Comparison of ENCODE assay signal across 10 mouse cellular contexts in the genomic region with DNA sequence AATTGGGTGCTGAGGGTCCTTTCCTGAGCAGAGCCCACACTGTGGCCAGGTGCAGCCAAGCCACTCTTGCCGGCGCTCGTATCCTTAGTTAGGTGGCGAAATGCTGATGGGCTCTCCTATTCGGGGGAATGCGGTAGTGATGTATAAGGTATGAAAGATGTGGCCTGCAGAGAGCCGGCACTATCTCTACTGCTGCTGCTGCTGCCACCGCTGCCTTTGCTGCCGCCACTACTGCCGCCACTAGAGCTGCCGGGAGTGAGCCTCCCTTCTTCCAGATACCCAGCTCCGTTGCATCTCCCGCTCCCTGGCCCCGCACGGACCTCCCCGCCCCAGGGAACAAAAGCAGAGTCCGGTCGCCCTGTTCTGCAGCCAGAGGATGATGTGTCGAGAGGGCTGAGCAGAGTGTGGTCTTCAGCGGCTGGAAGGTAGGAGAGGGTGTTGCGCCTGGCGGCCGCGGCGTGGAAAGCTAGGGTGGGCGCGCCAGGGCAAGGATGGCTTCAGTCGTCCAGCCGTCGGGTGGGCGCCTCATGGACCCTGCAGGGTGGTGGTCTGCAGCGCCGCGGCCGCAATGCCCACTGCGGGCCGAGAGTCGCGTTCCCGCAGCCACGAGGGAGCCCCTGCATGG. TPM values are rescaled to one million over a fixed set of nuclear protein-coding genes. Genes with fewer than 3 reads are reported as not detected.
DNase-seq lines count a peak whose midpoint lies in the region; ATAC-seq lines count a peak whose summit lies in the region.
"Had no signal": no experiment of that assay in that cellular context is flagged by ENCODE, and none has a peak within 500 bp of the region (broad histone marks: within the 10 kb centered on the region; RNA-seq: fewer than 3 reads in every experiment).

A gene (plus strand): TSS at position 39 of the 625 bp plus-strand sequence.

- H3K36me3 ChIP-seq in heart, embryonic 11.5 days (ENCODE audit: control insufficient read depth, insufficient read depth, low read length) = no peaks in the 10 kb centered on the region
- H3K36me3 ChIP-seq: G1E had no signal

- intact Hi-C loops in heart, postnatal 10 days (cut with DNase I) = no loop called here
- intact Hi-C loops in left cerebral cortex, postnatal 14 days (cut with DNase I) = no loop called here

- no peak within 1 kb of the TSS for H3K9ac ChIP-seq in heart, embryonic 11.5 days (ENCODE audit: low read depth, low read length)

- DNase-seq in heart, postnatal 10 days = no peak
- peak; percentile 24 to 39 for DNase-seq in adrenal gland, postnatal 36 days
- DNase-seq in frontal cortex, postnatal 36 days (ENCODE audit: low spot score in 2 of 2) = peak; percentile 80 to 84
- DNase-seq in left cerebral cortex, postnatal 14 days (ENCODE audit: low spot score in 2 of 2) = peak; percentile 81 to 82
- DNase-seq in retina, postnatal 1 day = peak; percentile 31
- no peak for DNase-seq in lung, adult 18-20 months
- no peak for DNase-seq in ovary, adult 18-20 months (ENCODE audit: low spot score)

- H3K27me3 ChIP-seq in heart, embryonic 11.5 days (ENCODE audit: control insufficient read depth, insufficient read depth, low read length) = peaks cover 54% of the 10 kb centered on the region

- H3K4me2 ChIP-seq in heart, embryonic 11.5 days = peak within 1 kb of the TSS; percentile 78

- H3K4me1 ChIP-seq in heart, embryonic 11.5 days (ENCODE audit: control insufficient read depth, insufficient read depth, low read length) = peaks cover 4% of the 10 kb centered on the region; the same call in 1 of the 2 replicates

- WGBS in heart, embryonic 11.5 days (ENCODE audit: insufficient replicate concordance) = under 1% methylated on average over 41 of the region's 41 CpGs

- peak within 1 kb of the TSS; percentile 44 for H3K4me3 ChIP-seq in heart, embryonic 11.5 days (ENCODE audit: low read depth, low read length)

- ATAC-seq in heart, embryonic 11.5 days (replicated peaks; ENCODE audit: insufficient number of reproducible peaks, low FRiP score, low TSS enrichment) = no peak

- H3K27ac ChIP-seq in heart, embryonic 11.5 days (ENCODE audit: low read depth, low read length) = no peak within 1 kb of the TSS

- no peaks in the 10 kb centered on the region for H3K9me3 ChIP-seq in heart, embryonic 11.5 days (replicated peaks; ENCODE audit: control insufficient read depth, low read length)

RNA-seq across cellular contexts. Expression of the gene that starts here (rescaled TPM):
- polyA plus RNA-seq in heart, embryonic 11.5 days (2014; fragmentation: Nextera tagmentation; extraction: Ambion mirVana) = 1.2 and 1.9 TPM in 2 replicates
- total RNA-seq in heart, postnatal 10 days (2021) = under 1 TPM; 0.40 to 0.43 TPM
- total RNA-seq in adrenal gland, postnatal 36 days (2021) = under 1 TPM; 0.49 to 0.86 TPM
- total RNA-seq in left cerebral cortex, postnatal 14 days (2021) = 100 to 1,000 TPM in 1 of 2 experiments, 10 to 100 TPM in 1; 92.3 to 101 TPM
- total RNA-seq: hematopoietic stem cell, adult 5-6 weeks had no signal
- polyA plus RNA-seq: G1E had no signal

Comparison
In these comparisons a context has a peak if more than half of its experiments do, and no peak if none do; other contexts are left out.
1. RNA of the gene that starts here (total RNA-seq): 92.3 to 101 TPM in left cerebral cortex, postnatal 14 days; 0.49 to 0.86 TPM in adrenal gland, postnatal 36 days and 0.40 to 0.43 TPM in heart, postnatal 10 days; every median in the first group is over 10 times any median in the second.
2. Peak in DNase-seq in adrenal gland, postnatal 36 days; RNA of the gene not detected or under 1 TPM.
3. DNase-seq: peak in frontal cortex, postnatal 36 days (2 of 2), left cerebral cortex, postnatal 14 days (2 of 2) and retina, postnatal 1 day (single experiment); none in heart, postnatal 10 days (0 of 2), lung, adult 18-20 months (0 of 2) and ovary, adult 18-20 months (single experiment).